Mouse (Mus musculus) layer of hippocampus, adult 9-10 months (tissue): ENCODE measurements around the gene Ift80.
"Not testable (repeated sequence)": the region's sequence is repeated elsewhere in the genome, so short reads cannot be mapped to it uniquely, and the experiment has no call there.

Experiments
- DNase-seq: peaks from one replicate; pipeline ENCODE4 v3.0.0; 2022; ENCODE audit warnings: low spot score

Ift80 gene

GRCm38 (mm10) chr3:68986550-68986949 is 17.8 kb downstream of the Ift80 start:
- no peak for DNase-seq

- DNase-seq, result no peak
Measured at GRCm38 (mm10) chr3:68980898-68981297, 23.5 kb downstream of the Ift80 start.

GRCm38 (mm10) chr3:68979187-68979586 is 25.2 kb downstream of the Ift80 start:
- no peak for DNase-seq

GRCm38 (mm10) chr3:68977696-68978095 is 26.7 kb downstream of the Ift80 start:
- DNase-seq, result no peak

GRCm38 (mm10) chr3:68975533-68976490 is 28.6 kb downstream of the Ift80 start:
- DNase-seq, result no peak

- DNase-seq, result no peak
Measured at GRCm38 (mm10) chr3:68974639-68975532, 29.5 kb downstream of the Ift80 start.

- DNase-seq, result no peak
Measured at GRCm38 (mm10) chr3:68973574-68973973, 30.8 kb downstream of the Ift80 start.

GRCm38 (mm10) chr3:68969091-68969590 is 35.2 kb downstream of the Ift80 start:
- no peak for DNase-seq

GRCm38 (mm10) chr3:68967404-68967803 is 37.0 kb downstream of the Ift80 start:
- no peak for DNase-seq

GRCm38 (mm10) chr3:68966527-68967285 is 37.7 kb downstream of the Ift80 start:
- DNase-seq, result no peak

GRCm38 (mm10) chr3:68964682-68965081 is 39.7 kb downstream of the Ift80 start:
- no peak for DNase-seq

- no peak for DNase-seq
Measured at GRCm38 (mm10) chr3:68957413-68957812, 47.0 kb downstream of the Ift80 start.

GRCm38 (mm10) chr3:68956454-68956853 is 47.9 kb downstream of the Ift80 start:
- no peak for DNase-seq

GRCm38 (mm10) chr3:68954487-68954886 is 49.9 kb downstream of the Ift80 start:
- no peak for DNase-seq

- DNase-seq, result no peak
Measured at GRCm38 (mm10) chr3:68952707-68953106, 51.7 kb downstream of the Ift80 start.

GRCm38 (mm10) chr3:68951971-68952370 is 52.4 kb downstream of the Ift80 start:
- not testable (repeated sequence) for DNase-seq

- DNase-seq, result no peak
Measured at GRCm38 (mm10) chr3:68949381-68949780, 55.0 kb downstream of the Ift80 start.

- no peak for DNase-seq
Measured at GRCm38 (mm10) chr3:68948918-68949317, 55.5 kb downstream of the Ift80 start.

GRCm38 (mm10) chr3:68941867-68942266 is 62.5 kb downstream of the Ift80 start:
- peak; percentile 18 for DNase-seq

GRCm38 (mm10) chr3:68940311-68940710 is 64.1 kb downstream of the Ift80 start:
- DNase-seq, result no peak

- no peak for DNase-seq
Measured at GRCm38 (mm10) chr3:68939312-68939711, 65.1 kb downstream of the Ift80 start.

GRCm38 (mm10) chr3:68936709-68937108 is 67.7 kb downstream of the Ift80 start:
- DNase-seq, result no peak
